Mouse (Mus musculus) skeletal muscle tissue, adult 2 months (tissue): ENCODE measurements at regions not wholly inside any gene's neighbourhood (a gene's known extent, or its start where the extent isn't known, plus 50 kb on each side); places are given as distances from the start of the nearest gene placed in this dataset.

Source experiments
- DNase-seq: peaks from one replicate; pipeline ENCODE4 v3.0.0-alpha.2; 2012; ENCODE audit warnings: low read depth, low spot score

GRCm38 (mm10) chr16:10098511-10098910 lies 71.5 kb upstream of the Rpl39l start:
- DNase-seq: no peak

DNA sequence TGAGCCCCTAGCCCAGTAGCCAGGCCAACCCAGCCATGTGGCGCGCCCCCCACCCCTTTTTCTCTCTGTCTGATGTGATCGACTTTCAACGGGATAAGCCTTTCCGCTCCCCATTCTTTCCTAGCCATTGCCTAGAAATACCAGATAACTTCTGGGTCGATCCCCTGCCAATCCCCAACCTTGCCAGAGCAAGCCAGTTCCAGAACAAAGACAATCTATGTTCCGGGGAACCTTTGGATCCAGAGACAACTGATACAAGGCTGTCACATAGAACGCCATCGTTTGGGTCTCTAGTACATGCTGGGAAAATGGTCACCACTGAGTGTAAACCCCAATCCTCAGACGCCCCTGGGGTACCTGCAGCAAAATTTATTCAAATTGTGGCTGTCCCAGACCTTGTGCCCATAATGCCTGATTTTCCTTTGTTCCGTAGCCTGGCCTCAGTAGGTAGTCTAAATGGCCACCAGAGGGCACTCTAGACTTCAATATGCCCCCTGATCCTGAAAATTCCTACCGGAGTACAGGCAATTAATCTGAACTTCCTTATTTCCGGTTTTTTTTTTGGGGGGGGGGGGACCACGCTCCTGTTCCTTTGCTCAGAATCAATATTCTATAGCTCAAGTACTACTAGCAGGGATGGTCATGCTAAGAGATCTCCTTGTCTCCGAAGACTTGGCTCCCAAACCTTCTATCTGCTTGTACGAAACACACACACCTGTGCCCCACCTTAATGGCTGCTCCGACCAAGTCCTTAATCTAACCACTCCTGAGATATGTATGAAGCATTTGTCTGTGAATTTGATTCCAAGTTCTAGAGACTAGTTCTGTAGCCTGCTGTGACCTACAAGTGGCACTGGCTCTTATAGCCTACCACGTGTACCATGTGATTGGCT lies 81.3 kb upstream of the Rpl39l start:
- DNase-seq: no peak

DNA sequence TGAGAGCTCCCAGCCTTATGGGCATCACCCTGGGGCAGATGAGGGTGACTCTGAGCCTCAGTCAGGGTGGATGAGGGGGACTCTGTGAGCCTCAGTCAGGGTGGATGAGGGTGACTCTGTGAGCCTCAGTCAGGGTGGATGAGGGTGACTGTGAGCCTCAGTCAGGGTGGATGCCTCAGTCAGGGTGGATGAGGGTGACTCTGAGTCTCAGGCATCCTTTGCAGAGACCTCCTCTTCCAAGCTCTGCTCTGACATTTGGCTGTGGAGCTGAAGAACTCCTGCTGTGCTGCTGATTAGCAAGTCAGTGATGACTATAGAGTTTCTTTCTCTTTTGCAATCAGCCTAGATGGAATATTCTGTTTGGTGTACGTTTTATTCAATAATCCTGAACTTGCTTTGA lies 83.7 kb upstream of the Rpl39l start:
- DNase-seq: no peak

DNA sequence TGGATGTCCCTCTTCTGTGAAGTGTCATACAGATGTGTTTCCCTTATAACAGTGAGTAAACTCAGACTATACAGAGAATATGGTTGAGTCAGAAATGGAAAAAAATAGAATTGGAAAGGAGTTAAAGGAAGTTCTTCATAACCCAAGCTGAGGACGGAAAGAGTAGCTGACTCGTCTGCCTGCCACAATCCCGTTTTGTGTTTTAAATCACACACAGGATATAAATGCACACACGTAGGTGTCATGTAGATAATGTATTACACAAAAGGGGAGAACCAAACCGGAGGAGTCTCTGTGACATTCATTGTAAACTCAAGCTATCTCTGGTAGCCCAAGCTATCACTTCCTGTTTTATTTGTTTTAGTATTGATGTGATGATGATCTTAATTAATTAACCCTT lies 84.6 kb upstream of the Rpl39l start:
- no peak for DNase-seq

GRCm38 (mm10) chr16:10081751-10082150 lies 86.4 kb upstream of the Grin2a start:
- no peak for DNase-seq

DNA sequence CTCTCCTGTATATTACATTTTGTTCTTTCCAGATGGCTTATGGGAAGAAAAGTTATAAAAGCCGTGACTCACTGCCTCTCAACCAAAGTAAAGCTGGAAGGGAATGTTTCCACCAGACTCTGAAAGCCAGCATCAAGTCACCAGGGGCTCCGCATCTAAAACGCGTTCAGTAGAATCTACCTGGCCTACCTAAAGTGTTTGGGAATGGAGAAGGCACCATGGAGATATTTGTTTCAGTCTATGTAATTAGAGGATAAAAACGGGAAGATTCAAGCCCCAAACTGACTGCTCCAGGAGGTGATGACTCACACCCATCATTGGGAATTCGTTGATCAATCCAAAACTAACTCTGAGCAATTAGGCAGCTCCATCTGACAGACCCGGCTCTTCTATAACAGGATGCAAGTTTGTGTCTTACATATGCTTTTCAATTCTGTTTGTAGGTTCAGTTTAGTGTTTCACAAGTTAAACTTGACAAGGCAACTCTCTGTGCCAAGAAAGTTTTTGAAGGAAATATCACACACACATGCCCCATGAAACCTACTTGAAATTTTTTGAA lies 84.8 kb upstream of the Grin2a start:
- no peak for DNase-seq

GRCm38 (mm10) chr16:10073158-10073557 lies 77.8 kb upstream of the Grin2a start:
- peak; percentile 7 for DNase-seq

DNA sequence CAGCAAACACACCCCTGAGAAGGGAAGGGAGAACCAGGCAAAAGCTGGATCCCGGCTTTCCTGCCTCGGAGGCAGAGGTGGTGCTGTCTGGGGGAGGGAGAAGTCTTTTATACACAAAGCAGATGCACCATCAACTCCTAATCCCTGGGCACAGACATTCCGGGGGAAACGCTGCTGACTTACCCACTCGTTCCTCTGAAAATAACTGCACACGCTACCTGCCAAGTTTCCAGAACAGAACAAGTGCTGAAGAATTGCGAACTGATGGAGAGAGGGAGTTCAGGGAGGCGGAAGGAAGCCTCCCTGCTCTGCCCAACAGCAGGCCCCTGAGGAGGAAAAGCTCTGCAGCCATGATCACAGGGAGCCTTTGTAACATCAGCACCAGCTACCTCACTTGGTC lies 68.1 kb upstream of the Grin2a start:
- DNase-seq: no peak

DNA sequence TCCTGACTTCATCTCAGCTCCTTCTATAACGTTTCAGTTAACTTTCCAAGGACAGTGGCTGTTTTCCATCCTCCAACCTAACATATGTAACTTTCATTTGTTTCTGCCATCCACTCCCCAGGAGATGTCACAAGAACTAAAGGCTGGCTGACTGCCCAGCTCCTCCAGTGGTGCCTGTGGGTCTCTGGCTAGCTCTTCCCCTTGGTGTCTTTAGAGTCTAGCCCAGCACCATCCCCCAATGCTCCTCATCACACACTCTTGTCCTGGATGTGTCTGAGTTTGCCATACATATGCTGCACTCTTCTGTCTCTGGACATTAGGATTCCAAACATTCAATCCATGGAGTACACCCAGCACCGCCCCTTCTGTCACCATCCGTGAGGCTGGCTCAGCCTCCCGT lies 62.7 kb upstream of the Grin2a start:
- DNase-seq: no peak
